Mouse (Mus musculus) hindbrain, embryonic 10.5 days (tissue): ENCODE data around the gene Kif11. TPM values are rescaled to one million over a fixed set of nuclear protein-coding genes. Genes with fewer than 3 reads are reported as not detected.

Source experiments
- DNase-seq: peaks from one replicate; pipeline ENCODE4 v3.0.0-alpha.2; 2017; ENCODE audit warnings: low spot score
- H3K27ac ChIP-seq: fragments of 300-500 bp; sonication (generic); 2 replicates; pipeline ENCODE4 v1.5.1; 2016; ENCODE audit warnings: mild to moderate bottlenecking, moderate library complexity
- H3K27me3 ChIP-seq: fragments of 300-500 bp; sonication (generic); 2 replicates; pipeline ENCODE4 v1.6.1; 2016; ENCODE audit warnings: mild to moderate bottlenecking; ENCODE audit not compliant: poor library complexity, insufficient read depth, severe bottlenecking
- H3K36me3 ChIP-seq: fragments of 300-500 bp; sonication (generic); 2 replicates; pipeline ENCODE4 v1.6.1; 2016; ENCODE audit warnings: mild to moderate bottlenecking, moderate library complexity
- H3K4me1 ChIP-seq: fragments of 300-500 bp; sonication (generic); replicated peaks from 2 replicates; pipeline ENCODE4 v1.6.1; 2016; ENCODE audit warnings: mild to moderate bottlenecking
- H3K4me3 ChIP-seq: fragments of 300-500 bp; sonication (generic); 2 replicates; pipeline ENCODE4 v1.5.1; 2016; ENCODE audit warnings: mild to moderate bottlenecking, moderate library complexity
- H3K9me3 ChIP-seq: fragments of 300-500 bp; sonication (generic); 2 replicates; pipeline ENCODE4 v1.6.1; 2016; ENCODE audit warnings: mild to moderate bottlenecking, moderate library complexity
- WGBS: fragments of 180-500 bp; shearing (Covaris S2); methylation state at CpG from one replicate; pipeline ENCODE4 v1.1.7; 2016; 5-methylcytosine and 5-hydroxymethylcytosine counted together
- polyA plus RNA-seq: library from polyadenylated mRNA; unstranded; fragments of >200 nt; fragmentation: Nextera tagmentation; extraction: Ambion mirVana; gene quantifications from 2 replicates; pipeline ENCODE4 v1.2.1, GENCODE M21; 2016

Gene Kif11
- polyA plus RNA-seq, 1 experiment from 2014 or later, result 60.1 TPM

GRCm38 (mm10) chr19:37353331-37353730, 22.9 kb upstream of the Kif11 start:
- H3K4me3 ChIP-seq, result no peak overlapping the region
- no peaks in the 10 kb centered on the region for H3K4me1 ChIP-seq
- DNase-seq, result no peak
- H3K9me3 ChIP-seq, result 0 out of 2 replicates have a peak, but pooled peaks cover 5% of the 10 kb centered on the region
- whole genome bisulfite sequencing, result 93% methylated on average over 6 of the region's 6 CpGs
- H3K27me3 ChIP-seq, result no peaks in the 10 kb centered on the region
- no peak overlapping the region for H3K27ac ChIP-seq
- peaks cover 17% of the 10 kb centered on the region for H3K36me3 ChIP-seq

- Histone ChIP-seq H3K36me3 (no peaks in the 10 kb centered on the region), H3K27ac (no peak overlapping the region), H3K9me3 (no peaks in the 10 kb centered on the region), H3K27me3 (no peaks in the 10 kb centered on the region), H3K4me1 (peaks cover 3% of the 10 kb centered on the region; the same call in 1 of the 2 replicates), H3K4me3 (no peak overlapping the region)
- 72% methylated on average over 5 of the region's 5 CpGs for WGBS
- DNase-seq, result no peak
Observed at GRCm38 (mm10) chr19:37360044-37360443, 16.2 kb upstream of the Kif11 start.

GRCm38 (mm10) chr19:37362545-37362944, 13.7 kb upstream of the Kif11 start:
- no peaks in the 10 kb centered on the region for H3K36me3 ChIP-seq
- H3K9me3 ChIP-seq, result no peaks in the 10 kb centered on the region
- peaks cover 3% of the 10 kb centered on the region; the same call in 1 of the 2 replicates for H3K4me1 ChIP-seq
- DNase-seq, result peak; percentile 16
- H3K4me3 ChIP-seq, result no peak overlapping the region
- H3K27ac ChIP-seq, result no peak overlapping the region
- no peaks in the 10 kb centered on the region for H3K27me3 ChIP-seq
- 30% methylated on average over 5 of the region's 5 CpGs for WGBS

- 87% methylated on average over 11 of the region's 11 CpGs for WGBS
- Histone ChIP-seq H3K9me3 (no peaks in the 10 kb centered on the region), H3K4me1 (peaks cover 3% of the 10 kb centered on the region; the same call in 1 of the 2 replicates), H3K27ac (no peak overlapping the region), H3K4me3 (no peak overlapping the region), H3K27me3 (no peaks in the 10 kb centered on the region), H3K36me3 (no peaks in the 10 kb centered on the region)
- DNase-seq, result no peak
Observed at GRCm38 (mm10) chr19:37363128-37363939, 12.9 kb upstream of the Kif11 start.

- Histone ChIP-seq H3K27me3 (no peaks in the 10 kb centered on the region), H3K27ac (no peak overlapping the region), H3K9me3 (no peaks in the 10 kb centered on the region), H3K4me1 (no peaks in the 10 kb centered on the region), H3K36me3 (no peaks in the 10 kb centered on the region), H3K4me3 (no peak overlapping the region)
- DNase-seq, result no peak
- WGBS, result 93% methylated on average over 1 of the region's 1 CpGs
Observed at GRCm38 (mm10) chr19:37368990-37369389, 7.2 kb upstream of the Kif11 start.

- no peak overlapping the region for H3K4me3 ChIP-seq
- 89% methylated on average over 4 of the region's 4 CpGs for WGBS
- DNase-seq, result no peak
- H3K4me1 ChIP-seq, result no peaks in the 10 kb centered on the region
- H3K36me3 ChIP-seq, result no peaks in the 10 kb centered on the region
- H3K9me3 ChIP-seq, result no peaks in the 10 kb centered on the region
- no peaks in the 10 kb centered on the region for H3K27me3 ChIP-seq
- no peak overlapping the region for H3K27ac ChIP-seq
Observed at GRCm38 (mm10) chr19:37369921-37370320, 6.3 kb upstream of the Kif11 start.

GRCm38 (mm10) chr19:37370356-37370755, 5.8 kb upstream of the Kif11 start:
- WGBS, result 92% methylated on average over 5 of the region's 5 CpGs
- Histone ChIP-seq H3K27me3 (no peaks in the 10 kb centered on the region), H3K4me3 (no peak overlapping the region), H3K36me3 (no peaks in the 10 kb centered on the region), H3K9me3 (no peaks in the 10 kb centered on the region), H3K4me1 (no peaks in the 10 kb centered on the region), H3K27ac (no peak overlapping the region)
- DNase-seq, result no peak

GRCm38 (mm10) chr19:37374941-37375754, 1.1 kb upstream of the Kif11 start:
- H3K27me3 ChIP-seq, result no peaks in the 10 kb centered on the region
- H3K36me3 ChIP-seq, result peaks cover 9% of the 10 kb centered on the region; the same call in 1 of the 2 replicates
- no peak for DNase-seq
- H3K4me1 ChIP-seq, result peaks cover 21% of the 10 kb centered on the region
- no peaks in the 10 kb centered on the region for H3K9me3 ChIP-seq
- peak overlapping the region; percentile 96 for H3K27ac ChIP-seq
- H3K4me3 ChIP-seq, result peak overlapping the region; percentile 88
- WGBS, result 26% methylated on average over 7 of the region's 7 CpGs

- 3% methylated on average over 11 of the region's 11 CpGs for WGBS
- Histone ChIP-seq H3K4me1 (peaks cover 24% of the 10 kb centered on the region), H3K4me3 (peak overlapping the region; percentile 88), H3K36me3 (peaks cover 11% of the 10 kb centered on the region; the same call in 1 of the 2 replicates), H3K27ac (peak overlapping the region; percentile 96), H3K27me3 (no peaks in the 10 kb centered on the region), H3K9me3 (no peaks in the 10 kb centered on the region)
- DNase-seq, result no peak
Observed at GRCm38 (mm10) chr19:37376841-37377240, 638 bp downstream of the Kif11 start.

GRCm38 (mm10) chr19:37377404-37377990, 1.3 kb downstream of the Kif11 start:
- H3K27me3 ChIP-seq, result no peaks in the 10 kb centered on the region
- peaks cover 12% of the 10 kb centered on the region; the same call in 1 of the 2 replicates for H3K36me3 ChIP-seq
- peak overlapping the region; percentile 88 for H3K4me3 ChIP-seq
- peak overlapping the region; percentile 96 for H3K27ac ChIP-seq
- 41% methylated on average over 8 of the region's 8 CpGs for WGBS
- no peaks in the 10 kb centered on the region for H3K9me3 ChIP-seq
- no peak for DNase-seq
- H3K4me1 ChIP-seq, result peaks cover 24% of the 10 kb centered on the region

GRCm38 (mm10) chr19:37378816-37379215, 2.6 kb downstream of the Kif11 start:
- DNase-seq, result no peak
- Histone ChIP-seq H3K4me3 (0 out of 2 replicates have a peak overlapping the region, but pooled peaks have one; percentile 20), H3K27me3 (no peaks in the 10 kb centered on the region), H3K27ac (no peak overlapping the region), H3K36me3 (peaks cover 24% of the 10 kb centered on the region), H3K9me3 (no peaks in the 10 kb centered on the region), H3K4me1 (peaks cover 24% of the 10 kb centered on the region)
- 87% methylated on average over 6 of the region's 6 CpGs for WGBS

- no peak for DNase-seq
- no peaks in the 10 kb centered on the region for H3K9me3 ChIP-seq
- 86% methylated on average over 3 of the region's 3 CpGs for WGBS
- H3K27ac ChIP-seq, result no peak overlapping the region
- H3K36me3 ChIP-seq, result peaks cover 82% of the 10 kb centered on the region
- no peaks in the 10 kb centered on the region for H3K4me1 ChIP-seq
- H3K4me3 ChIP-seq, result no peak overlapping the region
- H3K27me3 ChIP-seq, result no peaks in the 10 kb centered on the region
Observed at GRCm38 (mm10) chr19:37386126-37386525, 9.9 kb downstream of the Kif11 start.
